In genomic region chr9:101160092-101160491, GRCm38 (mm10) we compare ENCODE assay signal across 10 mouse cellular contexts.
DNase-seq lines count a peak whose midpoint lies in the region; ATAC-seq lines count a peak whose summit lies in the region.
"Had no signal": no experiment of that assay in that cellular context is flagged by ENCODE, and none has a peak within 500 bp of the region (broad histone marks: within the 10 kb centered on the region; RNA-seq: fewer than 3 reads in every experiment).

No protein-coding gene starts in this region.

- no peaks in the 10 kb centered on the region for H3K36me3 ChIP-seq in liver, embryonic 11.5 days (ENCODE audit: control insufficient read depth, insufficient read depth, low read length)
- peaks cover 9% of the 10 kb centered on the region; the same call in 1 of the 2 replicates for H3K36me3 ChIP-seq in limb, embryonic 10.5 days

- H3K4me3 ChIP-seq in liver, embryonic 11.5 days (ENCODE audit: low read depth, low read length) = no peak overlapping the region
- no peak overlapping the region for H3K4me3 ChIP-seq in limb, embryonic 10.5 days
- H3K4me3 ChIP-seq: heart, embryonic 15.5 days had no signal

- peak; percentile 19 to 63 for DNase-seq in layer of hippocampus, adult 18-20 months (ENCODE audit: low spot score in 2 of 2)
- DNase-seq in layer of hippocampus, postnatal 25 days (ENCODE audit: extremely low spot score in 1 of 2, low spot score in 1 of 2) = no peak
- peak; percentile 63 for DNase-seq in cerebellum, postnatal 10 days
- peak; percentile 68 to 81 for DNase-seq in left cerebral cortex, adult 18-20 months (ENCODE audit: low spot score in 2 of 2)
- DNase-seq in right cerebral cortex, postnatal 36 days (ENCODE audit: low spot score in 2 of 2) = peak; percentile 71 to 90
- DNase-seq in liver, embryonic 11.5 days (ENCODE audit: low spot score) = no peak
- no peak for DNase-seq in limb, embryonic 10.5 days (ENCODE audit: low spot score)
- DNase-seq in kidney, adult 9 months = no peak

- H3K9me3 ChIP-seq in liver, embryonic 11.5 days (ENCODE audit: control insufficient read depth, low read length) = no peaks in the 10 kb centered on the region
- H3K9me3 ChIP-seq in limb, embryonic 10.5 days (replicated peaks) = no peaks in the 10 kb centered on the region
- H3K9me3 ChIP-seq: heart, embryonic 15.5 days had no signal

- 65% methylated on average over 5 of the region's 5 CpGs for WGBS in liver, embryonic 11.5 days
- 75% methylated on average over 5 of the region's 5 CpGs for WGBS in limb, embryonic 10.5 days

- no peak overlapping the region for H3K27ac ChIP-seq in liver, embryonic 11.5 days (ENCODE audit: low read depth, low read length)
- H3K27ac ChIP-seq in limb, embryonic 10.5 days = no peak overlapping the region
- H3K27ac ChIP-seq: heart, embryonic 15.5 days; liver, embryonic 14.5 days had no signal

- H3K27me3 ChIP-seq in liver, embryonic 11.5 days (replicated peaks; ENCODE audit: control insufficient read depth, insufficient read depth, low read length) = no peaks in the 10 kb centered on the region
- H3K27me3 ChIP-seq in limb, embryonic 10.5 days (ENCODE audit: low read depth, poor library complexity, severe bottlenecking) = no peaks in the 10 kb centered on the region
- H3K27me3 ChIP-seq: heart, embryonic 15.5 days had no signal

- no peaks in the 10 kb centered on the region for H3K4me1 ChIP-seq in liver, embryonic 11.5 days (replicated peaks; ENCODE audit: control insufficient read depth, insufficient read depth, low read length)
- no peaks in the 10 kb centered on the region for H3K4me1 ChIP-seq in limb, embryonic 10.5 days
- H3K4me1 ChIP-seq: heart, embryonic 15.5 days had no signal

- H3K9ac ChIP-seq in liver, embryonic 11.5 days (ENCODE audit: low read depth, low read length) = no peak overlapping the region
- H3K9ac ChIP-seq: heart, embryonic 15.5 days; liver, embryonic 14.5 days had no signal

- no peak for ATAC-seq in liver, embryonic 11.5 days (replicated peaks; ENCODE audit: low FRiP score)

- no peak overlapping the region for H3K4me2 ChIP-seq in liver, embryonic 11.5 days
- H3K4me2 ChIP-seq: heart, embryonic 15.5 days had no signal

Comparison
In these comparisons a context has a peak if more than half of its experiments do, and no peak if none do; other contexts are left out.
1. DNase-seq: peak in layer of hippocampus, adult 18-20 months (2 of 2), cerebellum, postnatal 10 days (2 of 2), left cerebral cortex, adult 18-20 months (2 of 2) and right cerebral cortex, postnatal 36 days (2 of 2); none in layer of hippocampus, postnatal 25 days (0 of 2), liver, embryonic 11.5 days (single experiment), limb, embryonic 10.5 days (single experiment) and kidney, adult 9 months (single experiment).